Mouse (Mus musculus): Measurements from ENCODE around the gene Atl1.

DNA sequence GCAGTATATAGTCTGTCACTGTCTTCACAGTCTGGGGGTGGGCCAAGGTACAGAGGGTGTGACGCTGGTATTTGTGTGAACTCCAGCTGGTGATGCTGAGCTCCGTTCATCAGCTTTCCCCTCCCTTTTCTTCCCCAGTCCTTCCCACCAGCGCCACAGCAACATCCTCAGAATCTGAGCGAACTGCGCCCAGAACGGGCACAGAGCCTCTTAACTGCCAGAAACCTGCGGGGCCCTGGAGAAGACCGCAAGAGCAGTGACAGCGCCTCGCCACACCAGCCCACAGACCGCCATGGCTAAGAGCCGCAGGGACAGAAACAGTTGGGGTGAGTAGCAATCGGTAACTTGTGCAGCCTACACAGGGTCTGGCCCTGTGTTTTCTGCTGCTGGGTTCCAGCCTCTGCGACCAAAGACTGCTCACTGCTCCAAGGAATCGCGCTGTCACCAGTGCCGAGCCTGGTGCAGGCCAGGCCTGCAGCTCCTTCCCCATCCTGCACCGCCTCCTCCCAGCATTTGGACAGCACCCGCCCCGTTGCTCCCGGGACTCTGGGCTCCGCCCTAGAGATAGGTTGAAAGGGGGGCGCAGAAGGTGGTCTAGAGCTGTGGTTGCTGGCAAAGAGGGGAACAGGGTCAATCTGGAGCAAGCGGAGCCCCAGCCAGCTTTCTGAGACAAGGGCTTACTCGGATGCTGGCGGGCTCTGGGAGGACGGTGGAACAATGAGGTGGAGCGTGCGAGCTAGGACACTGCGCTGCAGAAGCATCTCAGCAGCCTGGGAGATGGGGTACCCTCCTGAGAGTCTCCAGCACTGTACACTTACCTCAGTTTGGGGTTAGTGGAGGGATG, 15.5 kb downstream of the Atl1 start:
- TF ChIP-seq CTCF (IDR thresholded peaks at IDR 0.05; ENCODE audit: low read depth, low read length) (no peak), POLR2A (IDR thresholded peaks at IDR 0.05; ENCODE audit: insufficient read depth, low read length) (no peak), EP300 (IDR thresholded peaks at IDR 0.05; ENCODE audit: insufficient read depth, low read depth, low read length) (no peak)

All from ES-Bruce4 (cell line).